Mouse (Mus musculus): ENCODE results near the gene Gpatch4. TPM values are rescaled to one million over a fixed set of nuclear protein-coding genes. Genes with fewer than 3 reads are reported as not detected.

The Gpatch4 gene
- polyA plus RNA-seq, 1 experiment from 2014 or later: 26.5 TPM

Other genes starting within 250 kb of the Gpatch4 start
- 3.0 and 3.9 TPM in 2 replicates for gene Ntrk1, start 247.9 kb upstream of the Gpatch4 start, polyA plus RNA-seq (2016; fragmentation: Nextera tagmentation; extraction: Ambion mirVana)
- 1.2 TPM in 2 replicates for gene Insrr, start 246.2 kb upstream of the Gpatch4 start, polyA plus RNA-seq (2016; fragmentation: Nextera tagmentation; extraction: Ambion mirVana)
- 8.9 and 12.6 TPM in 2 replicates for gene Pear1, start 218.8 kb upstream of the Gpatch4 start, polyA plus RNA-seq (2016; fragmentation: Nextera tagmentation; extraction: Ambion mirVana)
- not detected in 2 replicates for gene Sh2d2a, start 196.4 kb upstream of the Gpatch4 start, polyA plus RNA-seq (2016; fragmentation: Nextera tagmentation; extraction: Ambion mirVana)
- 15.7 and 15.9 TPM in 2 replicates for gene Prcc, start 157.5 kb upstream of the Gpatch4 start, polyA plus RNA-seq (2016; fragmentation: Nextera tagmentation; extraction: Ambion mirVana)
- 233 and 243 TPM in 2 replicates for gene Hdgf, start 136.8 kb upstream of the Gpatch4 start, polyA plus RNA-seq (2016; fragmentation: Nextera tagmentation; extraction: Ambion mirVana)
- 73.5 and 77.8 TPM in 2 replicates for gene Mrpl24, start 123.6 kb upstream of the Gpatch4 start, polyA plus RNA-seq (2016; fragmentation: Nextera tagmentation; extraction: Ambion mirVana)
- gene Isg20l2, start 112.8 kb upstream of the Gpatch4 start, polyA plus RNA-seq (2016; fragmentation: Nextera tagmentation; extraction: Ambion mirVana): 78.7 and 79.0 TPM in 2 replicates
- gene Rrnad1, start 112.4 kb upstream of the Gpatch4 start, polyA plus RNA-seq (2016; fragmentation: Nextera tagmentation; extraction: Ambion mirVana): 23.5 and 24.2 TPM in 2 replicates
- 291 and 335 TPM in 2 replicates for gene Crabp2, start 94.4 kb upstream of the Gpatch4 start, polyA plus RNA-seq (2016; fragmentation: Nextera tagmentation; extraction: Ambion mirVana)
- 183 and 196 TPM in 2 replicates for gene Nes, start 72.0 kb upstream of the Gpatch4 start, polyA plus RNA-seq (2016; fragmentation: Nextera tagmentation; extraction: Ambion mirVana)
- 0.63 and 1.1 TPM in 2 replicates for gene Bcan, start 42.9 kb upstream of the Gpatch4 start, polyA plus RNA-seq (2016; fragmentation: Nextera tagmentation; extraction: Ambion mirVana)
- 0.13 and 0.43 TPM in 2 replicates for gene Hapln2, start 15.5 kb upstream of the Gpatch4 start, polyA plus RNA-seq (2016; fragmentation: Nextera tagmentation; extraction: Ambion mirVana)
- 124 and 128 TPM in 2 replicates for gene Naxe, start 15.4 kb downstream of the Gpatch4 start, polyA plus RNA-seq (2016; fragmentation: Nextera tagmentation; extraction: Ambion mirVana)
- gene Ttc24, start 35.2 kb downstream of the Gpatch4 start, polyA plus RNA-seq (2016; fragmentation: Nextera tagmentation; extraction: Ambion mirVana): not detected in 2 replicates
- gene Iqgap3, start 38.9 kb downstream of the Gpatch4 start, polyA plus RNA-seq (2016; fragmentation: Nextera tagmentation; extraction: Ambion mirVana): 20.7 and 20.8 TPM in 2 replicates
- 15.1 and 17.6 TPM in 2 replicates for gene Mef2d, start 99.3 kb downstream of the Gpatch4 start, polyA plus RNA-seq (2016; fragmentation: Nextera tagmentation; extraction: Ambion mirVana)
- gene Rhbg, start 211.6 kb downstream of the Gpatch4 start, polyA plus RNA-seq (2016; fragmentation: Nextera tagmentation; extraction: Ambion mirVana): 0.26 TPM in 1 of 2 replicates, not detected in the other
- not detected in 2 replicates for gene Gm38392, start 244.1 kb downstream of the Gpatch4 start, polyA plus RNA-seq (2016; fragmentation: Nextera tagmentation; extraction: Ambion mirVana)

All from midbrain, embryonic 12.5 days (tissue).